Mouse (Mus musculus): ENCODE results near the gene Eprs.
"Not testable (repeated sequence)": the region's sequence is repeated elsewhere in the genome, so short reads cannot be mapped to it uniquely, and the experiment has no call there.

The Eprs gene

GRCm38 (mm10) chr1:185362677-185363520 is at the start of gene Eprs:
Eprs (plus strand) TSS chr1:185363044.
- peak; percentile 99 for DNase-seq (ENCODE audit: low spot score)

- DNase-seq (ENCODE audit: low spot score), result no peak
These were observed 48.3 kb upstream of the Eprs start for GRCm38 (mm10) chr1:185314546-185314945.

GRCm38 (mm10) chr1:185315846-185316568 is 46.8 kb upstream of the Eprs start:
- DNase-seq (ENCODE audit: low spot score), result no peak

- DNase-seq (ENCODE audit: low spot score), result not testable (repeated sequence)
These were observed 35.0 kb upstream of the Eprs start for GRCm38 (mm10) chr1:185327754-185328345.

- peak; percentile 91 for DNase-seq (ENCODE audit: low spot score)
These were observed 33.9 kb upstream of the Eprs start, which contains the start of gene Iars2 for GRCm38 (mm10) chr1:185328721-185329610. Iars2 (minus strand) TSS chr1:185329396.

GRCm38 (mm10) chr1:185329851-185330250 is 33.0 kb upstream of the Eprs start:
- no peak for DNase-seq (ENCODE audit: low spot score)

- no peak for DNase-seq (ENCODE audit: low spot score)
These were observed 31.5 kb upstream of the Eprs start for GRCm38 (mm10) chr1:185331364-185331763.

GRCm38 (mm10) chr1:185331983-185332430 is 30.8 kb upstream of the Eprs start, which contains the start of gene Bpnt1:
Bpnt1 (plus strand) TSS chr1:185332149.
- DNase-seq (ENCODE audit: low spot score), result peak; percentile 87

- no peak for DNase-seq (ENCODE audit: low spot score)
These were observed 29.2 kb upstream of the Eprs start for GRCm38 (mm10) chr1:185333651-185334050.

GRCm38 (mm10) chr1:185334136-185334535 is 28.7 kb upstream of the Eprs start:
- DNase-seq (ENCODE audit: low spot score), result no peak

- DNase-seq (ENCODE audit: low spot score), result no peak
These were observed 27.5 kb upstream of the Eprs start for GRCm38 (mm10) chr1:185335231-185335765.

- no peak for DNase-seq (ENCODE audit: low spot score)
These were observed 26.3 kb upstream of the Eprs start for GRCm38 (mm10) chr1:185336535-185336934.

- DNase-seq (ENCODE audit: low spot score), result no peak
These were observed 20.4 kb upstream of the Eprs start for GRCm38 (mm10) chr1:185342441-185342840.

- no peak for DNase-seq (ENCODE audit: low spot score)
These were observed 19.4 kb upstream of the Eprs start for GRCm38 (mm10) chr1:185343422-185343821.

- no peak for DNase-seq (ENCODE audit: low spot score)
These were observed 16.7 kb upstream of the Eprs start for GRCm38 (mm10) chr1:185346188-185346587.

GRCm38 (mm10) chr1:185349741-185350140 is 13.1 kb upstream of the Eprs start:
- DNase-seq (ENCODE audit: low spot score), result no peak

- no peak for DNase-seq (ENCODE audit: low spot score)
These were observed 12.2 kb upstream of the Eprs start for GRCm38 (mm10) chr1:185350611-185351010.

GRCm38 (mm10) chr1:185352151-185352550 is 10.7 kb upstream of the Eprs start:
- no peak for DNase-seq (ENCODE audit: low spot score)

- DNase-seq (ENCODE audit: low spot score), result no peak
These were observed 9.5 kb upstream of the Eprs start for GRCm38 (mm10) chr1:185353351-185353750.

- no peak for DNase-seq (ENCODE audit: low spot score)
These were observed 8.1 kb upstream of the Eprs start for GRCm38 (mm10) chr1:185354731-185355130.

- no peak for DNase-seq (ENCODE audit: low spot score)
These were observed 6.6 kb upstream of the Eprs start for GRCm38 (mm10) chr1:185356246-185356645.
